Mouse (Mus musculus): ENCODE data around the gene F2rl3.

- no peak for TF ChIP-seq MYC (IDR thresholded peaks at IDR 0.05; ENCODE audit: low read depth, low read length)
- TF ChIP-seq CHD1 (IDR thresholded peaks at IDR 0.05; ENCODE audit: low read depth, low read length): no peak
- no peak for TF ChIP-seq POLR2A (IDR thresholded peaks at IDR 0.05; ENCODE audit: control insufficient read depth in 1 of 2, insufficient read depth in 1 of 2, low read depth in 1 of 2, low read length in 2 of 2, poor library complexity in 1 of 2)
- no peak for TF ChIP-seq CTCF (IDR thresholded peaks at IDR 0.05 in 2 of 3, conservative IDR thresholded peaks at IDR 0.05 in 1 of 3; ENCODE audit: control insufficient read depth in 1 of 3, insufficient read depth in 1 of 3, low read depth in 2 of 3, low read length in 3 of 3, poor library complexity in 1 of 3, severe bottlenecking in 1 of 3)
- TF ChIP-seq NRF1 (IDR thresholded peaks at IDR 0.05; ENCODE audit: insufficient read depth, low read depth, low read length, poor library complexity, severe bottlenecking): no peak
- no peak for TF ChIP-seq ZNF384 (IDR thresholded peaks at IDR 0.05; ENCODE audit: low read depth, low read length)
- no peak for TF ChIP-seq ZC3H11A (IDR thresholded peaks at IDR 0.05; ENCODE audit: low read depth, low read length)
- TF ChIP-seq MAZ (IDR thresholded peaks at IDR 0.05; ENCODE audit: low read depth, low read length): no peak
- no peak for TF ChIP-seq GATA1 (IDR thresholded peaks at IDR 0.05; ENCODE audit: low read depth, low read length)
- TF ChIP-seq MYB (IDR thresholded peaks at IDR 0.05; ENCODE audit: low read depth, low read length): no peak
Measured at GRCm38 (mm10) chr8:72728636-72729035, 33.0 kb upstream of the F2rl3 start.

Measured in MEL (cell line).